Mouse (Mus musculus): ENCODE measurements around the gene Efna4.

Gene Efna4

GRCm38 (mm10) chr3:89337721-89338578, at the start of gene Efna4:
Efna4 (minus strand) TSS chr3:89338028.
- DNase-seq (ENCODE audit: low spot score) = peak; percentile 87

DNA sequence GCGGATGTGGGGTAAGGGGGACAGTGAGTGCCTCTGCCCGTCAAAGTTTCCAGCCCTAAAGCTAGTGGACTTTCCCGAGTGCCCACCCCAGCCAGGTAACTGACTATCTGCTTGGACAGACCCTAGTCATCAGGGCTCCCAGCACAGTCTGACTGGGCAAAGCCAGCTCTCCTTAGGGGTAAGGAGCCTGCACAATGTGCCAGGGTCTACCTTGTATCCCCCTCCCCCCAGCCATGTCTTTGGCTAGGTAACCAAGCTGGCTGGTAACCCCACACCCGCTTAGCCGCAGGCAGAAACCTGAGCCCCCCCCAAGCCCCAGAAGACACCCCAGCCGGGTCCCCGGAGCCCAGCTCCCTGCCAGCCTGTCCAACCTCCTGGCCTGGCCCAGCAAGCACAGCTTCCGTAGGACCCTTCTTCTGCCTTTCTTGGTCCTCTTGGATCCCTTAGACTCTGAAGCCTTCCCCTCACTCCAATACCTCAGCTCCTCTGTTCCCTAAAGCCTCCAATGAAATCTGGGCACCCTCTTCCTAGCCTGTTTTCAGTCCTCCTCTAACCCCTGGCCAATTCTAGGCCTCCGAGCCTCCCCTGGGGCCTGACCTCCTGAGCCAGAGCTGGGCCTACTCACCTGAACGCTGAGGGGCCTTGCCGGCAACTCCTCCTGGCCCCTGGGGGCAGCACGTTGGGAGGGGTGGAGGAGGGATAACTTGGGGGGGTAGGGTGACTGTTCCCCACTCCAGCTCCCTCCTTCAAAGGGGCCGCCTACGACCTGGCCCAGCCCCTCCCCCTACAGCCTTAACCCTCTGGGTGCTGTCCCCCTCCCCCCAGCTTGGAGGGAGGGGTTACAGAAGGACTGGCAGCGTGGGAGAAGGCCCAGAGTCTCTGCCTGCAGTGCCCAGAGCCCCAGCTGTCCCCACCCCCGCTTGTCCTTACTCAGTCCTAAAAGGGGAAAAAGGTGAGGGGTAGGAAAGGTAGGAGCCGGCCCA, 48.9 kb upstream of the Efna4 start:
- DNase-seq (ENCODE audit: low spot score) = no peak

DNA sequence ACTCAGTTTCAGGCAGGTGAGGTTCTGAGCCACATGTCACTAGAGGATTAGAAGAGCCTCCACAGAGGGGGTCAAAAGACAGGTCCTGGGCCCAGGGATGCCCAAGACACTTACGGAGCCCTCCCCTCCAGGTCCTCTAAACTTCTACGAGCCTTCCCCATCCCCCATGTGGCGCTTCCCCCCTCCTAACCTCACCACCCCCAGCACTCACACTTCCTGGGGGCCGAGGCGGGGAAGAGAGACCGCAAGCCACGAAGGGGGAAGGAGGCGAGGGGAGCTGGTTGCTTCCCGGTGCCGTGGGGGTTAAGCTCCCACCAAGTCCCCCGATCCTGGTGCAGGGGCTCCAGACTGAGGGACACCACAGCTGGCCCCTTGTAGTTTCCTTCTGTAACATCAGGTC, 47.6 kb upstream of the Efna4 start:
- DNase-seq (ENCODE audit: low spot score) = no peak

- no peak for DNase-seq (ENCODE audit: low spot score)
These were observed 46.7 kb upstream of the Efna4 start for GRCm38 (mm10) chr3:89384331-89385076.

GRCm38 (mm10) chr3:89383651-89384255, 45.9 kb upstream of the Efna4 start:
- no peak for DNase-seq (ENCODE audit: low spot score)

DNA sequence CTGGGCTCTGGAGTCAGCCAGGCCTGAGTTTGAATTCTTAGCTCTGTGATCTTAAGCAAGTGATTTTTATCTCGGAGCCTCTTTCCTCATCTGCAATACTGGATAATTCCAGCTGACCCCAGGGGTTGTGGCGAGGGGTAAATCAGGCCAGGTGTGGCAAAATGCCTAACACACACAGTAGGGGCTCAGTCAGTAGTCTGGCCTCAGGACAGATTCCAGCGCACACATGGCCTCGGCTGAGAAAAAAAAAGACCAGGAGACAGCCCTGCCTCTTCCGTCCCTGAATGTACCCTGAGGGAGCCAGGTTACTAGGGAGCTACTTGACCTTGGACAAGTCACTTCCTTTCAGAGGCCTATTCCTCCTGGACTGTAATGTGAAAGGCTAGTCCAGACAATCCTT, 45.1 kb upstream of the Efna4 start:
- no peak for DNase-seq (ENCODE audit: low spot score)

DNA sequence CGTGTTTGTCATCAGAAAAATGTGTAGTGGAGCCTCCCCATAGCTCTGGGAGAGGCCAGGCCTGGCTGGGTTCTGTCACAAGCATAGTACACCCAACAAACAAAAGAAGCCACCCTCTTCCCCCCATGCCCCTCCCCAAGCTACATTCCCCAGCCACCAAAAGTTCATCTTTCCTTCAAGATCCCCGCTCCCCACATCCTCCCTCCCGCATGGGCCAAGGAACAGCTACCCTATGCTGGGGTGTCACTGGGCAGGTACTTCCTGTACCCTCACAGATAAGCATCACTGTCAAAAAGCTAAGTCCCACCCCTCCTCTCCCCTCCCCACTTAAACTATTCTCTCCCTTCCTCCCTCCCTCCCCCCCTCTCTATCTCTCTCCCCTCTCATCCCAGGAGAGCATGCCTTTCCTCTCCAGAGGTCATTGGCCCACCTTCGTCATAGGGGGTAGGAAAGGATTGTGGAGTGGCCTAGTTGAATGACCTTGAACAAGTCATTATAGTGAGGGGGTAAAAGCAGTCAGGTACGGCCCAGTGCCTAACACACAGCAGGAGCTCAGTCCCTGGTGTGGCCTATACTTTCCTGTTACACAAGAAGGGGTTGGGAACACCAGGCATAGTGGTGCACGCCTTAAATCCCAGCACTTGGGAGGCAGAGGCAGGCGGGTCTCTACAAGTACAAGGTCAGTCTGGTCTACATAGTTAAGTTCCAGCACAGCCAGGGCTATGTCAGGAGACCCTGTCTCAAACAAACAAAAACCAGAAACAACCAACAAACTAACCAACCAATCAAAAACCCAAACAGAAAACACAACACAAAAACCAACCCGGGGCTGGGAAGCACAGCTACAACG, 44.4 kb upstream of the Efna4 start:
- no peak for DNase-seq (ENCODE audit: low spot score)

DNA sequence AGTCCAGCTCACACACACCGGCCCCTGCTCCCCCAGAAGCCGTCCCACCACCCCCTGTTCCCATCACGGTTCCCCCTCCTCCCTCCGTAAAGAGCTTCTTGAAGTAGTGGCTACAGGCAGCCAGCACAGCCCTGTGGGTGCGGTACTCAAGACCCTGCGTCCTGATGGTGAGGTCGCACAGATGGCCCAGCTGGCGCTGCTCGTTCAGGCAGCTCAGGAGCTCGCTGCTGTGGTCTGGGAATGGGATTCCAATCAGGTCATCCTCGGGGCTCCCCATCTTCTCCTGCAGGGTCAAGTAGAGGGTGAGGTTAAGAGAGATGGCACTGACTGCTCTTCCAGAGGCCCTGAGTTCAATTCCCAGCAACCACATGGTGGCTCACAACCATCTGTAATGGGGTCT, 43.4 kb upstream of the Efna4 start:
- DNase-seq (ENCODE audit: low spot score) = no peak

- no peak for DNase-seq (ENCODE audit: low spot score)
These were observed 42.9 kb upstream of the Efna4 start for GRCm38 (mm10) chr3:89380711-89381110.

DNA sequence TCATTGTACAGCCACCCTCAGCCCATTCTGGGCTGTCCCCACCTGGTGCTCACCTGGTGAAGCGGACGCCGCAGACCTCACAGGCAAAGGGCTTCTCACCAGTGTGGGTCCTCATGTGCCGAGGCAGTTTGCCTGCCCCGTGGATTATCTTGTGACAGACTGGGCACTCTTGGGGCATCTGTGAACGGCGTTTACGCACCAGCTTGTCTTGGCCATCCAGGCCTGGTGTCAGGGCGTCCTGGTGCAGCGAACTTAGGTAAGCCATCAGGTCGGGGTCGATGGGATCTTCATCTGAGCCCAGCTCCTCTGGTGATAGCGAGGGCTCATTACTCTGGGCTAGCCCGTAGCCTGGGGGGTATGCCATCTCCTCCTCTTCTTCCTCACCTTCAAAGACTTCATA, 42.5 kb upstream of the Efna4 start:
- no peak for DNase-seq (ENCODE audit: low spot score)

DNA sequence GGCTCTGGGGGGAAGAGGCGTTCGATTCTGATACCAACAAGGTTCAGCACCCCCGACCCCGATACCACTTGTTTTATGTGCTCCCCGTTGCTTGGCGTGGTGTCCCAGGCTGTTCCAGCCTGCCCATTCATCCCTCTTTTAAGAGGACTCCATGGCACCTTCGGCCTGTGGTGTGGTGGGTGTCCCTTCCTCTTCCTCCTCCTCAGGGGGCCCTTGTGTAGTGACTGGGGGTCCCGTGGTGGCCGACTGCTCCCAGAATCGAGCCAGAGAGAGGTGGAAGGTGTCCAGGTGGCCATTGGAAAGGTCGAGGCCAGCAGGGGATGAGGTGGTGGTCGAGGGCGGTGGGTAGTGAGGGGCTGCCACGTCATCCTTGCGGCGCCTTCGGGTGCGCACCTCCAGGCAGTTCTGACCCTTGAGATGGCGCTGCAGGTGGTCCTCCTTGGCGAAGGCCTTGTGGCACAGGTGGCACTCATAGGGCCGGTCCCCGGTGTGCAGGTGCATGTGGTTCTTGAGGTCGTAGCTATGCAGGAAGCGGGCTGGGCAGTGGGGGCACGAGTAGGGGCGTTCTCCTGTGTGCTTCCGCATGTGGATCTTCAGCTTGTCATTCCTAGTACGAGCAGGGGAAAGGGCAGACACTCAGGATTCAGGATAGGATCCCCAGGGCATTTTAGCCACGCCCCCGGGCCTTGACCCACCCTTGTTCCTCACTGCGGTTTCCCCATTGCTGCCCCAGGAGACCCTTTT, 41.7 kb upstream of the Efna4 start:
- DNase-seq (ENCODE audit: low spot score) = no peak

GRCm38 (mm10) chr3:89378394-89379067, 40.7 kb upstream of the Efna4 start:
- DNase-seq (ENCODE audit: low spot score) = peak; percentile 87

DNA sequence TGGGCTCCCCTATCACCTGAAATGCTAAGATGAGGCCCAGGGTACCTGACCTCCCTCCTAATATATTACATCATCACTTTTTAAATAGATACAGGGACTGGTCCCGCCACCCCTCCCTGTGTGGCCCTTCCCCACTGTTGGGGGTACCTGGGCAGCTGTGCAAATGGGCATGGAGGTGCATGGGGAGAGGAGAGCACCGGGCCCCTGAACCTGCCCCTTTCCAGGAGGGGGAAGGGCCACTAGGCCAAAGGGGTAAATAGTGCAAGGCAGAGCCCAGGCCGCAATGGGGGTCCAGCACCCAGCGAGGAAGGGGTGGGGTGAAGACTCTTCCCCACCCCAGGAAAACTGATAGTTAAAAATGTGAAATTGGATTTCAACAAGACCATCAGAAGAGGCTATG, 40.0 kb upstream of the Efna4 start:
- DNase-seq (ENCODE audit: low spot score) = no peak

DNA sequence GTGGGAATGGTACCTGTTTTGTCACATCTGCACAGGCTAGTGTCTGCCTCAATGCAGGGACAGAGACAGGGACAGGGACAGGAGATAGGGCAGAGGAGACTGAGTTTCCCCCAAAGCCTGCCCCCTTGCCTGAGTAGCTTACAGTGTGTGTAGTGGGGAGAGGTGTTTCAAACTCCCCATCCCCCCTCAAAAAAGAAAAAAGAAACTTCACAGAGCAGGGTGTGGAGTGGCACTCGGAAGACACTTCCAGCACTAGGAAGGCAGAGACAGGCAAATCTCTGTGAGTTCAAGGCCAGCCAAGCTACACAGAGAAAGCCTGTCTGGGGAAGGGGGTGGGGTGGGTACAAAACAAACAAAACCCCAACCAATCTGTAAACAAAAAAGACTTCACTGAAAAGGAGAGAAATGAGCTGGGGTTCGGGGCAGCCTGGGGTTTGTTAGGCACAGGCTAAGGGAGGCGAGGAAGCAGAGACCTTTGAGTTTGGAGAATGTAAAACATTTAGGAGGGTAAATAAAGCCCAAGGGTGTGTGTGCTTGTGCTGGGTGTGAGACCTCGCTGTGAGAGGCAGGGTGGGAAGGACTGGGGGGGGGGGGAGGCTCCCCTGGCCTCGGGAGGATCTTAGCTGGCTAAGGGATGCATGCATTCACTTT, 35.9 kb upstream of the Efna4 start:
- no peak for DNase-seq (ENCODE audit: low spot score)

- no peak for DNase-seq (ENCODE audit: low spot score)
These were observed 29.5 kb upstream of the Efna4 start for GRCm38 (mm10) chr3:89367338-89367737.

DNA sequence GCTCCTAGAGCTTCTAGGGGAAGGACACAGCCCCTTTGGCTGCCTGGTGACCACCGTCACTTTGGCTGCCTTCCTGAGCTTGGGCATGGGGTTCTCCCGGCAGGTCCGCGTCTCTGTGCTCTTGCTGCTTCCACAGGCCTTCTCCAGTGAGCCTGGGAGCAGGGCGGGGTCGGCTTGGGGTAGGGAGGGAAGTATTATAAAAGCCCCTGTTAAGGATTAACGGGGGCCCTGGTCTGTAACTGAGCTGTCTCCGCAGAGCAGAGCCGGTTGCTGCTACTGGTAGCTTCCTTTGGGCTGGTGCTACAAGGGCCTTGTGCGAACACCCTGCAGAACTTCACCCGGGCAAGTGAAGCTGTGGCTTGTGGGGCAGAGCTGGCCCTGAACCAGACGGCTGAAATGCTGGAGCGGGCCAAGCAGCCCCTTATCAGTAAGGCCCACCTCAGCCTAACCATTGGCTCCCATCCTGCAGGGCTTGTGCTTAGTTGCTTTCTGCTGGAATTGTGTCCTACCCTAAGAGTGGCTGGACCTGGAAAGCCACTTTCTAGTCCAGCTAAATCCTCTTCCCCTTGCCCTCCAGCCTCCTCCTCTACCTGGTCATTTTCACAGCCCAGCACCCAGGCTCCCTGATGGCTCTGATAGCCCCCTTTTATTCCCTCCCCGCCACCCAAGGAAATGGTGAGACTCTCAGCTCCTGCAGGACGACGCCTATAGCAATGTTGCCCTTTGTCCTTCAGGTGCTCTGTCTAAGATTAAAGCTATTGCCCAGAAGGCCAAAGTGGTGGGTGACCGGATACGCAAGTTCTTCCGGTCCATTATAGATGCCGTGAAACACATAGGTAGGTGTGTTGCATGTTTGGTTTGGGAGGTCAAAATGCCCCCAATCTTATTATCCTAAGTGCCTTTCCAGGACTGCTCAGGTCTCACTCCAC, 27.9 kb upstream of the Efna4 start:
- DNase-seq (ENCODE audit: low spot score) = no peak

DNA sequence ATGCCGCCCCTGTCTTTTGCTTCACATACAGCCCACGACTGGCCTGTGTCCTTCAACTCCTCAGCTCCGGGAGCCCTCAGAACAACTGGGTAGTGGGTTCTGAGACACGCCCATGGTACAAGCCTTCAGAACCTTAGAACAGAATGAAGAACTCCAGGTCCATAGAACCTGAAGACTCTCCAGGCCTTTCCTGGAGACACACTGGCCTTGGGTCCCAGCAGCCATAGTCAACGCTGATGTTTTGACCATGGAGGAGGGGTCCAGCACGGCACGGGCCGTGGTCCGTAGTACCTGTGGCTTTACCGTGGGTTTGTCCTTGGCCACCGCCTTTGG, 27.3 kb upstream of the Efna4 start, which contains the start of gene Dcst1:
Gene Dcst1 (minus strand): TSS at position 101 of the 333 bp plus-strand sequence.
- no peak for DNase-seq (ENCODE audit: low spot score)

DNA sequence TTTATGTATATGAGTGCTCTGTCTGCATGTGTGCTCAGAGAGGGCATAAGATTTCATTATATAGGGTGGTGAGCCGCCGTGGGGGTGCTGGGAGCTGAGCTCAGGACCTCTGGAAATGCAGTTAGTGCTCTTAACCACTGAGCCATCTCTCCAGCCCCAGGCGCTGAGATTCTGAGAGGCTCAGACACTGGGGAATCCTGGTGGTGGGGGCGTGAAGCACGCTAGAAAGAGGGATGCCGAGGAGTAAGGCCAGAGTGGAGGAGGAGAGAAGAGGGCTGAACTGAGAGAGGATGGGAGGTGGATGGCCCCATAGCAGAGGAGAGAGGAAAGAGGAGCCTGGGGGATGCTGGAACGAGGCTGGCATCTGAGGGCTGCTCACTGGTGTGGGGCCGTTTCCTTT, 26.8 kb upstream of the Efna4 start:
- DNase-seq (ENCODE audit: low spot score) = no peak

All from embryo, embryonic 10 days (tissue).